Mouse (Mus musculus): ENCODE measurements at regions not wholly inside any gene's neighbourhood (a gene's known extent, or its start where the extent isn't known, plus 50 kb on each side); places are given as distances from the start of the nearest gene placed in this dataset.

DNA sequence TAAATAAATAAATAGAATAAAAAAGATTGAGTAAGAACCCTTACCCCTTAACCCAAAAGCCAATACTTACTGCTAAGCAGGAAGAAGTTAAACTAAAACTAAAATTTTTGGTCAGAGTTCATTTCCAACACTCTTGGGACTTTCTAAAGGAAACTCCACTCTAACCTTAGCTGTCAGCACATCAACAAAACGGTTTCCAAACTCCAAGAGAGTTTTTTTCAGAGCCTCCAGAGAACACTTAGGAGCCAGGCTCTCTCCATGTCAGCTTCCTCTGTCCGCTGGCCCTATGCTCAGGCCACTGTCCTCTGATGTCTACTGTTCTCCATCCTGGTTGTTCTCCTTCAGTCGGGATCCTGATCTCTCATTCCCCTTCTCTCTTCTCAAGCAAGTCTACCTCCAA, 241.1 kb upstream of the Nt5e start:
- Histone ChIP-seq H3K4me3 (replicated peaks; ENCODE audit: low read depth, low read length) (no peak overlapping the region), H3K27me3 (ENCODE audit: insufficient read depth, low read length) (no peaks in the 10 kb centered on the region), H3K9me3 (replicated peaks; ENCODE audit: low read length) (no peaks in the 10 kb centered on the region), H3K36me3 (ENCODE audit: insufficient read depth, low read length) (no peaks in the 10 kb centered on the region), H3K27ac (no peak overlapping the region), H3K4me2 (ENCODE audit: low read length) (no peak overlapping the region), H3K9ac (ENCODE audit: low read depth, low read length) (no peak overlapping the region), H3K4me1 (replicated peaks; ENCODE audit: insufficient read depth, low read length) (no peaks in the 10 kb centered on the region)
- no peak for TF ChIP-seq CTCF (IDR thresholded peaks at IDR 0.05; ENCODE audit: low read depth)
- 69% methylated on average over 3 of the region's 3 CpGs for WGBS
- no peak for ATAC-seq (replicated peaks; ENCODE audit: low FRiP score, low read depth)
- no peak for DNase-seq (ENCODE audit: low spot score)

DNA sequence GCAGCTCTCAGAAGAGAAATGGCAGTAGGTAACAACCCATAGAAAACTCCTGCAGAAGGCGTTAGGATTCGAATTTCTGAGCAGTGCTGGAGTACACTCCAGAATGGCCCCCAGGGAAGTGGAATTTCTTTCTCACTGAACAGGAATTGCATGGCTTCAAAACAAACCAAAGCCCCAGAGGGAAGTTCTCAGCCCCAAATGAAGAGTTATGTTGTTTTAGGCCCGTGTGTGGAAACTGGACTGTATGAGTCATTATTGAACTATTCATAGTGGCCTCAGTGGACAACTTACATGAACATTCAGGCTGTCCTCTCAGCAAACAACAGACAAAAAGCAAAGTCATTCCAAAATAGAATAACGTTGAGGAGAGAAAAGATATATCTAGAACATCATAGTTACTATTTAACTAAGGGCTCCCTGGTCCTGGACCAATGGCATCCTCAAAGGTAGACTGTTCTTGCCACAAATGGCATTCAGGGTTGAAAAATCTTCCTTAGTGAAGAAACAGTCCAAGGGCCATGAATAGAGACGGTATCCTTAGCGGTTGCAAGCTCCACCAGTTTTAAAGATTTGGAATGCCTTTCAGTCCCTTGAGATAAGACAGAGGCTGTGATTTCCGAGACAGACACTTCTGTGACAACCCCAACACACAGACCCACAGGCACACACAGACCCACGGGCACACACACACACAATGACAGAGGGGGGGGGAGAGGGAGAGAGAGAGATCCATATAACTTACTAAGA, 235.0 kb upstream of the Nt5e start:
- Histone ChIP-seq H3K4me1 (replicated peaks; ENCODE audit: insufficient read depth, low read length) (no peaks in the 10 kb centered on the region), H3K4me3 (replicated peaks; ENCODE audit: low read depth, low read length) (no peak overlapping the region), H3K36me3 (ENCODE audit: insufficient read depth, low read length) (no peaks in the 10 kb centered on the region), H3K27ac (no peak overlapping the region), H3K9me3 (replicated peaks; ENCODE audit: low read length) (no peaks in the 10 kb centered on the region), H3K9ac (ENCODE audit: low read depth, low read length) (no peak overlapping the region), H3K27me3 (ENCODE audit: insufficient read depth, low read length) (no peaks in the 10 kb centered on the region), H3K4me2 (ENCODE audit: low read length) (no peak overlapping the region)
- no peak for ATAC-seq (replicated peaks; ENCODE audit: low FRiP score, low read depth)
- 58% methylated on average over 8 of the region's 8 CpGs for WGBS
- no peak for TF ChIP-seq CTCF (IDR thresholded peaks at IDR 0.05; ENCODE audit: low read depth)
- DNase-seq (ENCODE audit: low spot score) = peak; percentile 14

DNA sequence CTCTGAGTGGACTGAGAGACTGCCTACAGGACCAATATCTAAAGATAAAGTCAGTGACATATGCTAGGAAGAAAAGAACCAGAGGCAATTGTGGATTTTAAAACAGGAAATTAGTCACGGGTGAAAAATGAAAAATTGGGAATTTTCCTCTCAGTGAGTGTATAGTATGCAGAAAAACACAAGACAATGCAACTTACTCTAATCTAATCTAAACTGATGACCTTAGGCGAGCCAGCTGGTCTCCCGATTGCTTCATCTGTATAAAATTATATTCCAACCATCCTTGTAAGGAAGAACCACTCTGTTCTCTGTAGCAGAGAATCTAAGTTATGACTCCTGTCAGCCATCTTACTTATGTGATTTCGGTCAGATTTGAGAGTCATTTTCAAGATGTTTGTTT, 234.4 kb upstream of the Nt5e start:
- Histone ChIP-seq H3K4me3 (replicated peaks; ENCODE audit: low read depth, low read length) (no peak overlapping the region), H3K4me1 (replicated peaks; ENCODE audit: insufficient read depth, low read length) (no peaks in the 10 kb centered on the region), H3K27ac (no peak overlapping the region), H3K9me3 (replicated peaks; ENCODE audit: low read length) (no peaks in the 10 kb centered on the region), H3K4me2 (ENCODE audit: low read length) (no peak overlapping the region), H3K27me3 (ENCODE audit: insufficient read depth, low read length) (no peaks in the 10 kb centered on the region), H3K36me3 (ENCODE audit: insufficient read depth, low read length) (no peaks in the 10 kb centered on the region), H3K9ac (ENCODE audit: low read depth, low read length) (no peak overlapping the region)
- 75% methylated on average over 4 of the region's 4 CpGs for WGBS
- no peak for TF ChIP-seq CTCF (IDR thresholded peaks at IDR 0.05; ENCODE audit: low read depth)
- DNase-seq (ENCODE audit: low spot score) (no peak), ATAC-seq (replicated peaks; ENCODE audit: low FRiP score, low read depth) (no peak)

DNA sequence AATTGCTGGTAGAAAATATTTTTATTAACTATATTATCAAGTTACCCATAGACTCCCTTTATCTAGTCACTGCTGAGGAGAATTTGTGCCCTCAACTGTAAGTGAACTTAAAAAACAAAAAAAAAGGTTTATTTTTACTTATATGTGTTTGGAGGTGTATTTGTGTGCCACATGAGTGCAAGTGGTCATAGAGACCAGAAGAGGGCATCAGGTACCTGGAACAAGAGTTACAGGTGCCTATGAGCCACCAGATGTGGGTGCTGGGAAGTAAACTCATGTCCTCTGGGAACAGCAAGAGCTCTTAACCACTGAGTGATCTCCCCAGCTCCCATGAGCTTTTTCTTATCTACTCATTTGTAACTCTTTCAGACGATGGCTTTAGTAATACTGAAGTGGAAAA, 213.9 kb upstream of the Nt5e start:
- Histone ChIP-seq H3K4me3 (replicated peaks; ENCODE audit: low read depth, low read length) (no peak overlapping the region), H3K27me3 (ENCODE audit: insufficient read depth, low read length) (no peaks in the 10 kb centered on the region), H3K27ac (no peak overlapping the region), H3K36me3 (ENCODE audit: insufficient read depth, low read length) (no peaks in the 10 kb centered on the region), H3K4me1 (replicated peaks; ENCODE audit: insufficient read depth, low read length) (no peaks in the 10 kb centered on the region), H3K9me3 (replicated peaks; ENCODE audit: low read length) (no peaks in the 10 kb centered on the region), H3K4me2 (ENCODE audit: low read length) (no peak overlapping the region), H3K9ac (ENCODE audit: low read depth, low read length) (no peak overlapping the region)
- ATAC-seq (replicated peaks; ENCODE audit: low FRiP score, low read depth) (no peak), DNase-seq (ENCODE audit: low spot score) (no peak)
- no peak; the same call in 1 of the 2 replicates for TF ChIP-seq CTCF (IDR thresholded peaks at IDR 0.05; ENCODE audit: low read depth)
- WGBS = 38% methylated on average over 1 of the region's 1 CpGs

DNA sequence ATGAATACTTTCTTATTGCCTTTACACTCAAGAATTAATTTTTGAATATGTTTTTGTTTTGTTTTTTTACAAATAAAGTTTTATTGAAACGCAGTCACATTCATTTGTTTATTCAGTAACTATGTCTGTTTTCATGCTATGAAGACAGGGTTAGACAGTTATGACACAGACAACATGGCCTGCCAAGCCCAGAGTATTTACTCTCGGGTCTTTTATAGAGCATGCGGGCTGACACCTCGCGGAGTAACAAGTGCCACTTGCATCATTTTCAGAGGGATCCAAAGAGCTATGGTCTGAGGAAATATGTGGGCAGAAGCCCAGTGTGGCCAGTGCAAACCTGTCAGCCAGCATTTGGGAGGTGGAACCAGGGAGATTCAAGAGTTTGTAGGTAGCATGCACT, 206.5 kb upstream of the Nt5e start:
- no peak overlapping the region for H3K4me2 ChIP-seq (ENCODE audit: low read length)
- no peak for TF ChIP-seq CTCF (IDR thresholded peaks at IDR 0.05; ENCODE audit: low read depth)
- no peak overlapping the region for H3K9ac ChIP-seq (ENCODE audit: low read depth, low read length)
- no peaks in the 10 kb centered on the region for H3K4me1 ChIP-seq (replicated peaks; ENCODE audit: insufficient read depth, low read length)
- no peaks in the 10 kb centered on the region for H3K27me3 ChIP-seq (ENCODE audit: insufficient read depth, low read length)
- H3K36me3 ChIP-seq (ENCODE audit: insufficient read depth, low read length) = no peaks in the 10 kb centered on the region
- ATAC-seq (replicated peaks; ENCODE audit: low FRiP score, low read depth) = no peak
- no peak overlapping the region for H3K27ac ChIP-seq
- no peak for DNase-seq (ENCODE audit: low spot score)
- 91% methylated on average over 5 of the region's 5 CpGs for WGBS
- no peak overlapping the region for H3K4me3 ChIP-seq (replicated peaks; ENCODE audit: low read depth, low read length)
- H3K9me3 ChIP-seq (replicated peaks; ENCODE audit: low read length) = no peaks in the 10 kb centered on the region

DNA sequence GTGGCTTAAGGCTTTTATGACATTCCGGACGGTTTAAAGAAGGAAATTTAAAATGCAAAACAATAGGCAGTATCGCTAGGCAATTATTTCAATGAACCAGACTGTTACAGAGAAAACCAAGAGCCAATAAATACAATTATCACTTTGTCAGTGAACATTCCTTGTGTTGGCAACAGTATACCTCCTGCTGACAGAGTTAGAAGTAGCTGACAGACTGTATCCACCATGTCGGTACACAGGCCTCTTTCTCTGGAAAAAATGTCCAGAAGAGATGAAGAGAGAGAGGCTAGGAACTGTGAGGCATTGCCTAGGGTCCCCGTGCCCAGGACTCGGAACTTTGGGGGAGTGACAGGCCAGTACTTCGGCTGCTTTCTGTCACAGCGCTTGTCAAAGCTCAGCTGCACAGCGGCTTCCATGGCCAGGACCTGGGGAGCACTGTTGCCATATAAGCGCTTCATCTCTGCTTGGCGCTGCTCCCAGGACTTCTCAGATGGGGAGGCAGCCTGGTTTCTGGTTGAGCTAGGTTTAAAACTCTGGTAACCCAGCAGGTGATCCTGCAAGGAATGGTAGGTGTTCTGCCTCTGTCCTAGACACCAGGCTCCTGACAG, 205.9 kb upstream of the Nt5e start:
- no peak overlapping the region for H3K4me2 ChIP-seq (ENCODE audit: low read length)
- H3K9ac ChIP-seq (ENCODE audit: low read depth, low read length) = no peak overlapping the region
- no peak overlapping the region for H3K27ac ChIP-seq
- H3K4me3 ChIP-seq (replicated peaks; ENCODE audit: low read depth, low read length) = no peak overlapping the region
- H3K4me1 ChIP-seq (replicated peaks; ENCODE audit: insufficient read depth, low read length) = no peaks in the 10 kb centered on the region
- 74% methylated on average over 11 of the region's 11 CpGs for WGBS
- no peak for TF ChIP-seq CTCF (IDR thresholded peaks at IDR 0.05; ENCODE audit: low read depth)
- H3K9me3 ChIP-seq (replicated peaks; ENCODE audit: low read length) = no peaks in the 10 kb centered on the region
- ATAC-seq (replicated peaks; ENCODE audit: low FRiP score, low read depth) (no peak), DNase-seq (ENCODE audit: low spot score) (no peak)
- H3K27me3 ChIP-seq (ENCODE audit: insufficient read depth, low read length) = no peaks in the 10 kb centered on the region
- H3K36me3 ChIP-seq (ENCODE audit: insufficient read depth, low read length) = no peaks in the 10 kb centered on the region
